Mouse (Mus musculus) C2C12 (cell line): ENCODE results near the gene Grifin. TPM values are rescaled to one million over a fixed set of nuclear protein-coding genes. Genes with fewer than 3 reads are reported as not detected.

Source experiments
- H3K27me3 ChIP-seq: one replicate; pipeline ENCODE4 v1.6.1; 2011; ENCODE audit not compliant: control insufficient read depth, insufficient read depth, insufficient read length
- H3K36me3 ChIP-seq: one replicate; pipeline ENCODE4 v1.6.1; 2011; ENCODE audit not compliant: control insufficient read depth, insufficient read depth
- H3K4me3 ChIP-seq: one replicate; pipeline ENCODE4 v1.5.1; 2011; ENCODE audit warnings: mild to moderate bottlenecking, control low read depth; ENCODE audit not compliant: poor library complexity, insufficient read depth, severe bottlenecking
- H3K79me2 ChIP-seq: one replicate; pipeline ENCODE4 v1.6.1; 2011; ENCODE audit not compliant: control insufficient read depth, insufficient read depth
- H3K79me3 ChIP-seq: one replicate; pipeline ENCODE4 v1.6.1; 2011; ENCODE audit warnings: low read depth, control low read depth
- H3ac ChIP-seq: one replicate; pipeline ENCODE3; 2011; ENCODE audit warnings: low read depth; ENCODE audit not compliant: control insufficient read depth, insufficient read length
- CEBPB ChIP-seq: IDR thresholded peaks from one replicate; pipeline ENCODE4 v1.6.1; 2011; ENCODE audit warnings: low read depth, mild to moderate bottlenecking, control low read depth, moderate library complexity
- CTCF ChIP-seq: IDR thresholded peaks from one replicate; pipeline ENCODE4 v1.5.1; 2011; ENCODE audit not compliant: control insufficient read depth, insufficient read depth, insufficient read length
- FOSL1 ChIP-seq: IDR thresholded peaks from one replicate; pipeline ENCODE4 v1.8.0; 2011; ENCODE audit warnings: mild to moderate bottlenecking, low read length; ENCODE audit not compliant: poor library complexity, insufficient read depth, severe bottlenecking
- MAX ChIP-seq: IDR thresholded peaks from one replicate; pipeline ENCODE4 v1.6.1; 2011; ENCODE audit warnings: mild to moderate bottlenecking, control low read depth
- MYOD1 ChIP-seq: IDR thresholded peaks from one replicate; pipeline ENCODE4 v1.6.1; 2011; ENCODE audit warnings: low read depth; ENCODE audit not compliant: control insufficient read depth, insufficient read length
- MYOG ChIP-seq: IDR thresholded peaks from one replicate; pipeline ENCODE4 v1.6.1; 2011; ENCODE audit not compliant: control insufficient read depth, insufficient read length; ENCODE audit errors: extremely low read depth
- USF1 ChIP-seq: IDR thresholded peaks from one replicate; pipeline ENCODE4 v1.6.1; 2011; ENCODE audit warnings: low read depth, mild to moderate bottlenecking, control low read depth, moderate library complexity
- polyA plus RNA-seq: library from polyadenylated mRNA; unstranded; fragments of >200 nt; fragmentation: generic; extraction: Trizol; gene quantifications from one replicate; pipeline ENCODE4 v1.2.1, GENCODE M21; 2012; ENCODE audit warnings: missing spikeins

The Grifin gene
- polyA plus RNA-seq, 1 experiment: not detected

GRCm38 (mm10) chr5:140597787-140598186 is 32.9 kb upstream of the Grifin start:
- no peak for TF ChIP-seq USF1
- TF ChIP-seq CTCF: no peak
- no peak for TF ChIP-seq MAX
- TF ChIP-seq FOSL1: no peak
- no peak for TF ChIP-seq MYOD1
- no peak for TF ChIP-seq CEBPB
- TF ChIP-seq MYOG: no peak
- Histone ChIP-seq H3K79me3 (no peaks in the 10 kb centered on the region), H3K27me3 (no peaks in the 10 kb centered on the region), H3K4me3 (no peak overlapping the region), H3K36me3 (no peaks in the 10 kb centered on the region), H3ac (no peak overlapping the region), H3K79me2 (no peaks in the 10 kb centered on the region)

- no peak for TF ChIP-seq MYOG
- no peak for TF ChIP-seq CEBPB
- no peak for TF ChIP-seq MAX
- TF ChIP-seq CTCF: no peak
- no peak for TF ChIP-seq MYOD1
- no peak for TF ChIP-seq FOSL1
- TF ChIP-seq USF1: no peak
- no peak overlapping the region for H3ac ChIP-seq
- H3K27me3 ChIP-seq: no peaks in the 10 kb centered on the region
- H3K79me3 ChIP-seq: no peaks in the 10 kb centered on the region
- no peaks in the 10 kb centered on the region for H3K36me3 ChIP-seq
- H3K4me3 ChIP-seq: no peak overlapping the region
- no peaks in the 10 kb centered on the region for H3K79me2 ChIP-seq
Measured at GRCm38 (mm10) chr5:140596927-140597588, 32.2 kb upstream of the Grifin start.

GRCm38 (mm10) chr5:140596426-140596825 is 31.6 kb upstream of the Grifin start:
- H3K79me3 ChIP-seq: no peaks in the 10 kb centered on the region
- no peaks in the 10 kb centered on the region for H3K36me3 ChIP-seq
- H3K79me2 ChIP-seq: no peaks in the 10 kb centered on the region
- H3K27me3 ChIP-seq: no peaks in the 10 kb centered on the region
- H3K4me3 ChIP-seq: no peak overlapping the region
- no peak overlapping the region for H3ac ChIP-seq
- no peak for TF ChIP-seq USF1
- no peak for TF ChIP-seq MAX
- no peak for TF ChIP-seq CTCF

GRCm38 (mm10) chr5:140594846-140595245 is 30.0 kb upstream of the Grifin start:
- no peak for TF ChIP-seq MYOG
- no peak for TF ChIP-seq USF1
- no peak for TF ChIP-seq CTCF
- TF ChIP-seq CEBPB: no peak
- TF ChIP-seq FOSL1: no peak
- no peak for TF ChIP-seq MYOD1
- no peak for TF ChIP-seq MAX
- Histone ChIP-seq H3ac (no peak overlapping the region), H3K27me3 (no peaks in the 10 kb centered on the region), H3K79me2 (no peaks in the 10 kb centered on the region), H3K36me3 (no peaks in the 10 kb centered on the region), H3K79me3 (no peaks in the 10 kb centered on the region), H3K4me3 (no peak overlapping the region)

GRCm38 (mm10) chr5:140589082-140589774 is 24.4 kb upstream of the Grifin start:
- no peaks in the 10 kb centered on the region for H3K79me3 ChIP-seq
- no peaks in the 10 kb centered on the region for H3K27me3 ChIP-seq
- no peak overlapping the region for H3K4me3 ChIP-seq
- TF ChIP-seq FOSL1: no peak
- TF ChIP-seq MYOG: no peak
- no peak for TF ChIP-seq CTCF
- no peaks in the 10 kb centered on the region for H3K79me2 ChIP-seq
- no peak overlapping the region for H3ac ChIP-seq
- H3K36me3 ChIP-seq: no peaks in the 10 kb centered on the region

- no peak for TF ChIP-seq CTCF
- Histone ChIP-seq H3K36me3 (no peaks in the 10 kb centered on the region), H3K27me3 (no peaks in the 10 kb centered on the region), H3K79me2 (no peaks in the 10 kb centered on the region), H3ac (no peak overlapping the region), H3K79me3 (no peaks in the 10 kb centered on the region), H3K4me3 (no peak overlapping the region)
Measured at GRCm38 (mm10) chr5:140583732-140584368, 19.0 kb upstream of the Grifin start.
